Mouse (Mus musculus): ENCODE data around the gene Pgap3.

The Pgap3 gene

DNA sequence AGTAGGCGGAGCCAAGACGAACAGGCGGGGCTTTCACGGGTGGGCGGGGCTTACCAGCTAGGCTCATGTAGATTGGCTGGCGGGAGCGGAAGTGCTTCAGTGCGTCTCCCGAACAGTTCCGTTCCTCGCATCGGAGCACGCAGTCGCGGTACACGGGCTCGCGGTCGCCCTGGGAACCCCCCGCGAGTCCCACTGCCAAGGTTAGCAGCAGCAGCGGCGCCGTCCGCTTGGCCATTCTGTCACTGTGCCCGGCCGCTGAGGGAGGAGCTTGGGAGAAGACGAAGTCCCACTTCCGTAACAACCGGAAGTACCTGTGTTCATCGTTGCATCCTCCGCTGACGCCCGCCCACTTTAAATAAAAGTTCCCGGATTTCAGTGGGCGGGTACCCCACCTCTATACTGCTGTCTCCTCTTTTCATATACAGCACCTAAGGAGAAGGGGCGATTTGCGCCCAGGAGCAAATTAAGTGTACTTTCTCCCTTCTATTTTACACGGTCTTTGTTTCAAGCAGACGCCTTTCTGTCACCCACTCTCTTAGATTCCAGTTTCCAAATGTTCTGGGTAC is at the start of gene Pgap3:
Gene Pgap3, minus strand, starts transcription at position 330 of the 566 bp plus-strand sequence.
- peak; percentile 95 for DNase-seq

GRCm38 (mm10) chr11:98449419-98449818 is 49.1 kb upstream of the Pgap3 start:
- DNase-seq = peak; percentile 42

- DNase-seq = peak; percentile 74
Measured at GRCm38 (mm10) chr11:98448191-98448790, 48.0 kb upstream of the Pgap3 start.

DNA sequence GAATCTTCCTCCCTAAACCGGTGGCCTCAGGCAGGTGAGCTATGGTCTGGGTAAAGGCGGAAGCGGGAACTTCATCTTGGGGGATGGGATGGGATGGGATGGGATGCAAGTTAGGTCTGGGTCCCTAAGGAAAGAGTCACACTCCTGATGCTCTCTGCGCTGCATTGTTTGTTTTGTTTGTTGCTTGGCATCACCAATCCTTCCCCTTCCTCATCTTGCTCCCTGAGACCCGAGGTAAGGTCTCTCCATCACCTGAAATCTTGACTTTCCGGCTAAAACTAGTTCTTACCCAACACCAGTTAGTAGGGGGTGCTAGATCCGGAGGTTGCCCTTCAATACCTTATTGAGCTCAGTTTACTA is 47.2 kb upstream of the Pgap3 start:
- DNase-seq = no peak

- peak; percentile 79 for DNase-seq
Measured at GRCm38 (mm10) chr11:98446562-98447474, 46.5 kb upstream of the Pgap3 start.

DNA sequence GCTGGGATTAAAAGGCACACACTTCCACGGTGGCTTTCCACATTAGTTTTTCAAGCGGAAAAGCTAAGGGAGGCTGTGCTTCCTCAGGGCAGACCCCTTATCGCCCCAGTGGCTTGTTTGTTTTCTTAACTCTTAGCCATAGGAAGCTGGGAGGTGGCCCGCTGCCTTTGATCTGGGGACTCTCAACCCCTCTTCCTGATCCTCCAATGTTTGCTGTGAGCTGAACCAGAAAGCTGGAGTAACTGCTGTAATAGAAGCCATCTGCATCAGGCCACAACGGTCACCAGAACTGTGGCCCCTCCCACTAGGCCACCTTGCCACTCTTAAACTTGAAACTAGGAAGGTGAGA is 45.9 kb upstream of the Pgap3 start, which contains the start of gene Grb7:
Gene Grb7, plus strand, starts transcription at position 182 of the 349 bp plus-strand sequence.
- no peak for DNase-seq

DNA sequence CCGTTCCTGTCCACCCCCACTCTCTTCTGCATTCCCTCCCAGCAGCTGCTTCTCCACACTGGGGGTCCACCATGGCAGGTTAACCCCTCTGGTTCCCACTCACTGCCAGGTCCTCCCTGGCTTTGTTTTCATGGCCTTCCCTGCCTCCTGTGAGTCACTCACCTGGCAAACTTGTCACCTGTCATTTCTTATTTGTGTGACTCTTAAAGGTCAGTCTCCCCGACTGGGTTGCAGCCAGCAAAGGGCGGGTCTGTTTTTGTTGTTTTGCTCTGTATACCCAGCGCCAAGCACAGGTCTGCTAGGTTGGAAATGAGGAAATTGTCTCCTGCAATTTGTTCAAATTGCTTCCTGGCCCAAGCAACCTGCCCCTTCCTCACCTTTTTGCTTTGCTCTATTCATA is 45.4 kb upstream of the Pgap3 start:
- DNase-seq = peak; percentile 53

DNA sequence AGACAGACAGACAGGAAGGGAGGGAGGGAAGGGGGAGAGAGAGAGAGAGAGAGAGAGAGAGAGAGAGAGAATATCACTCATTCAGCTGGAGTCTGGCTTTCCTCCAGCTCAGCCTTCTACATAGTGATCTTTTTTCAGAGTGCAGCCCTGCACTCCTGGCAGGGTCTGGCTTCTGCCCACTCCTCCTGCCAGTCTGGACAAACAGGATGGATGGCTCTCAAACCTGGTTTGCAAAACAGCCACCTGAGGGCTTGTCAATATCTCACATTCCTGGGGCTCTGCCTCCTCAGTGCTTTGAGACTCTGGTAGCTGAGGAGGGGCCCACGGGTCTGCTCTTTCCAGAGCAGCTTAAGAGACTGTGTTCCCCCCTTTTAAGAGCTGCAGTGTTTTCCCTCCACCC is 44.9 kb upstream of the Pgap3 start:
- DNase-seq = peak; percentile 40

- no peak for DNase-seq
Measured at GRCm38 (mm10) chr11:98443688-98444087, 43.4 kb upstream of the Pgap3 start.

DNA sequence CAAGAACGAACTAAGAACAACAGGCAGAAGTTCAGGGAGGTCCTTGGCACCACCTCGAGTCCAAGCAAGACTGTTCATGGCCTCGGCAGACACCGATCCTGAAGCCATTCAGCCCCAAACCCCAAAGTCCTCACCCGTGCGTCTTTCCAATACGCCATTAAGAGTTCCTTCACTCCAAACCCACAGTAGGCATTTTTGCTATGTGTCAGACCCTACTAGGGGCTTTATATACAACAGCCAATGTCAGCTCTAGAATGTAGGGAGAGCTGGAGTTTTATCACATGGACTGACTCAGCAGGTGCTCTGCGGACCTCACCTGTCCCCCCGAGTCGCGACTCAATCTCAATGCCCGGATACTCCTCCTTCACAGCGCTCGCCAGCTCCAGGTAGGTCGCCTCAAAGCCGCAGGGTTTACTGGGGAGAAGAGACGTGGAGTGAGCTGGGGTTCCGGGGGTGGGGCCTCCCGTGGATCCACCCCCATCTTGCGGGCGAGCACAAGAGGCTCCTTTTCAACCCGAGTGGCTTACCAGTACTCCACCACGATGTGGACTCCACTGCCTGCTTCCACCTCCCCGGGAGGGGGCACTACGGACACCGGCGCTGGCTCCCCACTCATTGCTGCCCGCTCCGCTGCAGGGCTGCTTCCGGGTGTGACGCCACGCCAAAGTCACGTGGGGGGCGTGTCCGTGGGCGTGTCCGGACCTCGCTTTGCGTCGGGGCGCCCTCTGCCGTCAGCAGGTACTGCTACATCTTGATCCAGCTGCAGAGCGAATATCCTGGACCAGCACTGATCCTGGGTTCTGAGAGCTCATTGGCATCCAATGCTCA is 38.3 kb upstream of the Pgap3 start, which contains the start of gene Mien1:
Gene Mien1, minus strand, starts transcription at position 661 of the 828 bp plus-strand sequence.
- peak; percentile 99 for DNase-seq

GRCm38 (mm10) chr11:98437441-98437840 is 37.2 kb upstream of the Pgap3 start:
- DNase-seq = no peak

GRCm38 (mm10) chr11:98435723-98436122 is 35.4 kb upstream of the Pgap3 start:
- DNase-seq = no peak

GRCm38 (mm10) chr11:98431743-98432502 is 31.6 kb upstream of the Pgap3 start:
- DNase-seq = no peak

DNA sequence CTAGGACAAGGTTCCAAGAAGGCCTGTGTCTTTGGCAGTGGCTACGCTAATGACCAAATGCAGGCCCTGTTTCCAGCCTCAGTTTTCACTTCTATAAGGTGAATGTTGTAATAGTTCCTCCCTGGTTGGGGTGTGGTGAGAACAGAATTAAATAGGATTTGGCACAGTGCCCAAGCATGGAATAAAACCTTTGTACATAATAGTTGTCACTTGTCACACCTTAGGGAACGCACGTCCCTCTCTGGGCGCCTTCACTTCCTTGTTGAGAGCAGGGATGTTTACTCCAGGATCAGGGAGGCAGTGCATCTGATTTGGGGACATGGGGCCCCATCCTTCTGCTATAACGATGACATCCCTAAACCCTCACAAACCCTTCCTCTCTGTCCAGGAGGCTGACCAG is 28.1 kb upstream of the Pgap3 start:
- no peak for DNase-seq

GRCm38 (mm10) chr11:98426592-98426991 is 26.3 kb upstream of the Pgap3 start:
- DNase-seq = peak; percentile 27

DNA sequence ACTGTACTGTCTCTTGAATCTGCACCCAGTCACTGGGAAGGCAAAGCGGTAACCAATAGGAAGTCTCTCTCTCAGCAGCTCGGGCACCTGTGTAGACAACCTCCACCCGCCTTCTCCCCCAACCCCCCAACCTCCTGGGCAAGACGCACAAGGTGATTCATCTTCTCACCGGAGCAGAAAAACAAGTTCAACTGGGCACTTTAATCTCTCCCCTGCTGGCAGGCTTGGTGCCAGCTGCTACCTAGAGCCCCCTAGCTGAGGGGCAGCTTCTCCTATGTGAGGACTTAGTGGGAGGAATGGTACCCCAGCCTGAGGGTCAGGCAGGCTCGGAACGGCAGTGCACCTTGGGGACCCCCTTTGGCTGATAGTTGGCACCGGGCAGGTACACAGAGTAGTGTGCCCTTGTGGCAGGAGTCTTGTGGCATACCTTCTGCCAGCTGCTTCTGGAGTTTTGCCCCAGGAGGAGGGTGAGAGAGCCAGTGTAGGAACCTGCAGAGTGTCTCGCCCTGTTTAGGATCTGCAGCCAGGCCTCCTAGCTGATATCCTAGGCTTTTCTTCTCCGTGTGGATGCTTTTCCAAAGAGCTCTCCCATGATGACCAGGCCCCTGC is 18.8 kb upstream of the Pgap3 start:
- peak; percentile 69 for DNase-seq

DNA sequence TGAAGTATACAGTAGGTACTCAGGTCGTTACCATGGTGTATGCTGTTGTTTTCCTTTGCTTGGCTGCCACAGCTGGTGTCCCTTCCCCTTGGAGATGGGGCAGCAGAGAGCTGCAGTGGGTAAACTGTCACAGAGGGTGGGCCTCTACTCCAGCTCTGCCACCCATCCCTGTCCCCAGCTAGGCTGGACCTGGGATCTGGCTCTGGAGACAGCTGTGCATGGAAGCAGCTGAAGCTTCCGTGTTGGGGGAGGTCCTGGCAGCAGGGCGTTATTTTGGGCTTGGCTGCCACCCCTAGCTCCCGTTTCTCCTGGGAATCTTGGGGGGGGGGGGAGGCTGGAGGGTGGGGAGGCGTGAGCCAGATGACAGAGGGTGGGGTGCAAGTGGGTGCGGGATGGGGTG is 18.0 kb upstream of the Pgap3 start:
- DNase-seq = no peak

DNA sequence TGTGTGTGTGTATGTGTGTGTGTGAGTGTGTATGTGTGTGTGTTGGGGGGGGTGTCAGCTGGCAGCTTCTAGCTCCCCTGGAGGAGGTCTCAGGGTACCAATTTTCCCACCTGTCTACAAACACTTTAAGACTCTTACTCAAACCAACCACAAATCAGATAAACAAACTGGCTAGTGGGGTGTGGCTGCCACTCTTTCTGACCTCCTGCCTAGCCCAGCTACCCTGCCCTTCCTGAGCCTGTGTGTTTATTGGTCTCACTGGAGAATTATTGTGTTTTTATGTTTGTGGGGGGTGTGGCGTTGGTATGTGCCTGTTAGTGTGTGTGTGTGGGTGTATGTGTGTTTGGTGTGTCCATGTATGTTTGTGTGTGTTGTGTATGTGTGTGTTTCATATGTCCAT is 16.8 kb upstream of the Pgap3 start:
- DNase-seq = no peak

GRCm38 (mm10) chr11:98414162-98414561 is 13.9 kb upstream of the Pgap3 start:
- no peak for DNase-seq

DNA sequence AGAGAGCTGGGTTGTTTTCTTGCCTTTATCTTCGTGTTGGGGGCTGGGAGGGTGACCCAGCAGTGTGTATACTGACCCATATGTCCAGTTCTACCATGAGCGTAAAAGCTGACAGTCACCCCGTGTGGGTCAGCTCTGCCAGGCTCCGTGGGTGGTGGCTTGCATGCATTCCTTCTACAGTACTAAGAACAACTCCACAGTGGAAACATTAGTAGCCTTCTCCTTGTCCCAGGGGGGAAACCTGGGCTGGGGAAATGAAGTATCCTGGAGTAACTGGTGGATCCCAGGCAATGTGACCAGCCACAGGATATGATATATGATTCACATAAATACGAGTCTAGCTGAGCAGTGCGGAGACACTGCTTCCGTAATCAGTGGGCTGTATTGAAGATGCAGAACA is 13.4 kb upstream of the Pgap3 start:
- no peak for DNase-seq

DNA sequence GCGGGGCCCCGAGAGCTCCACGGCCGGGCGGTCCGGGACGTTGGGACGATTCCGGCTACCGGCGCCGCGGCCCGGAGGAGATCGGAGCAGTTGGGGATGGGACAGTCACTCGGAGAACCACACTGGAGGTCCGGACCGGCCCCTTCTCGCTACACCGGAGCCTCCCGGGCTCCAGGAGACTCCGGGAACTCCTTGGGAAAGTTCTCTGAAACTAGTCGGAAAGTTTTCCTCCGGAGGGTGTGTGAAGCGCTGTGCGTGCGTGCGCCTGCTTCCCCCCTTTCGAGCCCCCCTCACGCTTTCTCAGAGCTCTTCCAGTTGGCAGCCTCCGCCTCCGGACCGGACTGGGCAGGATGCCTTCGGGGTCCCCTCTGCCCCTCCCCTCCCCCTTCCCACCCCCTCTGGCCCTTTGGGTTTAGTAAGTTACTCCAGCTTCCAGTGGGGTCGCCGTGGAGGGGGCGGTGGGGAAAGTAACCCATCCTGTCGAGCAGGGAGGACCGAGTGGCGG is 12.6 kb upstream of the Pgap3 start:
- peak; percentile 75 for DNase-seq
